Mouse (Mus musculus) naive thymus-derived CD4-positive, alpha-beta T cell, adult 5 months (primary cell): ENCODE results near the gene Ubn2. TPM values are rescaled to one million over a fixed set of nuclear protein-coding genes. Genes with fewer than 3 reads are reported as not detected.

Experiments
- polyA plus RNA-seq: library from polyadenylated mRNA; unstranded; fragments of 100-300 nt; shearing (Covaris generic); gene quantifications from one replicate; pipeline ENCODE4 v1.2.1, GENCODE M21; 2017

Ubn2 gene
- polyA plus RNA-seq, result 28.1 TPM

DNA sequence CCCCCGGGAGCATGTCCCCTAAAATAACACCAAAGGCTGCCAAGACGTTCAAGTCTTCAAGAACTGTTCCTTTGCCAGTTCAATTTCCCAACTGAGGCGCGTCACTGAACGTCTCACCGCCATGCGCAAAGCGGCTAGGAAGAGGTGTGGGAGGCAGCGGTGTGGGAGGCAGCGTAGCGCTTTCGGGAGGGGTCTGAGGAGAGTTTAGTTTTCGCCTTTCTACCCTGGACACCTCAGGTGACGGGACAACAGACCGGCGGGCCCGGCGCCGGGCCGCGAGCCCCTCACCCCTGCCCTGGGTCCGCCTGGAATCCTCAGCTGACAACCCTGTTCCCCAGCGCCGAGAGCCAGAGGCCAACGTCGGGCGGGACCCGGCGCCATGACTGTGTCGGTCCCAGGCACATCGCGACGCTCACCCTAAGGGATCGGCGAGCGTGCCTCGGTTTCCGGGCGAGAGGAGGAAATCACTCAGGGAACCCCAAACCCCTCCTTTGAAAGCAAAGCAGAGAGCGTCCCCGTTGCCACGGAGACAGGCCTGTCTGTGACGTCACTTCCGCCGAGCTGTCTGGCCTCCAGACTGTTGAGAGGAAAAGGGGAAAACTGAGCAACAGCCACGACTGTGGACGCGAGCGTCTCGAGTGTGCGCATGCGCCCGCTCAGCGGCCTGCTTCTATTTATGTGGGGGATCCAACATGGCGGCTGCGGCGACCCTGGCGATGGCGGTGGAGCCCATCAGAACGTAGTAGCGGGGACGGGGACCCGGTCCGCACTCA is at the start of gene Ubn2:
Ubn2 (plus strand) TSS at position 690 of the 773 bp plus-strand sequence.

GRCm38 (mm10) chr6:38533428-38534405 is 100.0 kb downstream of the Ubn2 start, which contains the start of gene Fmc1:
TSS of gene Fmc1 (plus strand) at chr6:38533502.

GRCm38 (mm10) chr6:38551062-38551988 is 117.6 kb downstream of the Ubn2 start, which contains the start of gene Luc7l2:
TSS of gene Luc7l2 (plus strand) at chr6:38551334.

Other genes with a start within 250 kb of the Ubn2 start
- gene D630045J12Rik, start 179.9 kb upstream of the Ubn2 start, polyA plus RNA-seq, result 0.09 TPM
- gene Zc3hav1l, start 134.7 kb upstream of the Ubn2 start, polyA plus RNA-seq, result 0.50 TPM
- gene Zc3hav1, start 79.3 kb upstream of the Ubn2 start, polyA plus RNA-seq, result 332 TPM
- gene Ttc26, start 52.5 kb upstream of the Ubn2 start, polyA plus RNA-seq, result 0.32 TPM
- gene Fmc1, start 99.6 kb downstream of the Ubn2 start, polyA plus RNA-seq, result 49.8 TPM
- 62.6 TPM for gene Luc7l2, start 117.4 kb downstream of the Ubn2 start, polyA plus RNA-seq
- not detected for gene Klrg2, start 203.3 kb downstream of the Ubn2 start, polyA plus RNA-seq
- gene Clec2l, start 229.1 kb downstream of the Ubn2 start, polyA plus RNA-seq, result not detected